Mouse (Mus musculus): ENCODE data around the gene Mcf2l.

DNA sequence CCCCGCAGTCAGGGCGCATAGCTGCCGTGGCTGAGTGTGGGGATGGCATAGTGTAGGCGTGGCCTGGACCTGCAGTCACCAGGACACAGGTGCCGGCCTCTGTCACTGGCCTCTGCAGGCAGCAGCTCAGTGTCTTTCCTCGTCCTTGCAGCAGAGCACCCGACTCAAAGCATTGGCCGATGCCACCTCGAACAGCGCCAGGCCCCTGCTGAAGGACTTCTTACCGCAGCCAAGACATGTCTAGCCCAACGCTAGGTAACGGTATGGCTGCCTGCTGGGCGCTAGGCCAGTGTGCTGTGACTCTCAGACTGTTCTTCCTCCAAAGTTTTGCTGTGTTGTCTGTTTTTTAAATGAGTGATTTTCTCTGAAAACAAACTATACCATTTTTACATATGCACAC is 10.0 kb upstream of the Mcf2l start:
- TF ChIP-seq CTCF (IDR thresholded peaks at IDR 0.05; ENCODE audit: borderline replicate concordance, control insufficient read depth, extremely low read depth, insufficient read depth, low read length, poor library complexity): no peak
- no peak for TF ChIP-seq POLR2A (IDR thresholded peaks at IDR 0.05; ENCODE audit: control insufficient read depth, extremely low read depth, insufficient read depth, low read length, poor library complexity)

Data from thymus, adult 2 months (tissue).